Mouse (Mus musculus): ENCODE measurements around the gene Tln1. TPM values are rescaled to one million over a fixed set of nuclear protein-coding genes. Genes with fewer than 3 reads are reported as not detected.

Tln1 gene
- polyA plus RNA-seq (2014; fragmentation: Illumina TruSeq; extraction: RNeasy Lipid Tissue Mini Kit (QIAGEN cat#74804); ENCODE audit: low read depth, low replicate concordance) = 297 TPM

DNA sequence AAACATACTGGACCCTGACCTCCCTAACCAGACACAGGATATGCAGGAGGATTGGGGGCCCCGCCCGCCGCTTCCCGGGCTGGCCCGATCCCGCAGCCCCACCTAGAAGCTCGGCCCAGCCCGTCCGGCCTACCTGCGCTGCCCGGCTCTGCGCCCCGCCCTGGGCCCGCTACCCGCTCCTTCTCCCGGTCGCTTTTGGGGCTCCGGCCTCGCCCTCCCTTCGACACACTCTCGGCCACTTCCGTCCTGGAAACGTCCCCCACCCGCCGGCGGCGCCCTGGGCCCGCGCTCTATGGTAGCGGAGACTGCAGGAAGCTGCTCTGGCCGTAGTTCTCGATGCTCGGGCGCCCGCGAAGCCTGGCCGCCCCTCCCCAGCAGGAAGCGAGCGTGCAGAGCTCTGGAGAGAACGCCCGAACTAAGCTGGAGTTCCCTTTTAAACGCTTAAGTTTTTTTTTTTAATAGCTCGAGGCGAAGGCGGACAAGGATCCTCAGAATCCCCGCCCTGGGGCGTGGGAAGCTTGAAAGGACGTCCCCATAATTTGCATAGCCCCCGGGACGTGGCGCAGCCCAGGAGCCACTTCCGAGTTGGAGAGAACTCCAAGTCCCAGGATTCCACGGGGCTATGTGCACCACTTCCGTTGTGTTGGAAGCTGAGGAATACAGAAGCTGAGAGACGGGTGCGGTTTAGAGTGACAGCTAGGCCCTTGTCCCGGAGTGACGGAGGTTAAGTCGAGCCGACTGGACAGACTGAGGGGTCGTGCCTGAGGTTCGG lies at the start of gene Tln1, which contains the start of gene Creb3:
Gene Tln1 (minus strand): TSS at position 695 of the 772 bp plus-strand sequence.
Gene Creb3 (plus strand): TSS at position 336 of the 772 bp plus-strand sequence.

DNA sequence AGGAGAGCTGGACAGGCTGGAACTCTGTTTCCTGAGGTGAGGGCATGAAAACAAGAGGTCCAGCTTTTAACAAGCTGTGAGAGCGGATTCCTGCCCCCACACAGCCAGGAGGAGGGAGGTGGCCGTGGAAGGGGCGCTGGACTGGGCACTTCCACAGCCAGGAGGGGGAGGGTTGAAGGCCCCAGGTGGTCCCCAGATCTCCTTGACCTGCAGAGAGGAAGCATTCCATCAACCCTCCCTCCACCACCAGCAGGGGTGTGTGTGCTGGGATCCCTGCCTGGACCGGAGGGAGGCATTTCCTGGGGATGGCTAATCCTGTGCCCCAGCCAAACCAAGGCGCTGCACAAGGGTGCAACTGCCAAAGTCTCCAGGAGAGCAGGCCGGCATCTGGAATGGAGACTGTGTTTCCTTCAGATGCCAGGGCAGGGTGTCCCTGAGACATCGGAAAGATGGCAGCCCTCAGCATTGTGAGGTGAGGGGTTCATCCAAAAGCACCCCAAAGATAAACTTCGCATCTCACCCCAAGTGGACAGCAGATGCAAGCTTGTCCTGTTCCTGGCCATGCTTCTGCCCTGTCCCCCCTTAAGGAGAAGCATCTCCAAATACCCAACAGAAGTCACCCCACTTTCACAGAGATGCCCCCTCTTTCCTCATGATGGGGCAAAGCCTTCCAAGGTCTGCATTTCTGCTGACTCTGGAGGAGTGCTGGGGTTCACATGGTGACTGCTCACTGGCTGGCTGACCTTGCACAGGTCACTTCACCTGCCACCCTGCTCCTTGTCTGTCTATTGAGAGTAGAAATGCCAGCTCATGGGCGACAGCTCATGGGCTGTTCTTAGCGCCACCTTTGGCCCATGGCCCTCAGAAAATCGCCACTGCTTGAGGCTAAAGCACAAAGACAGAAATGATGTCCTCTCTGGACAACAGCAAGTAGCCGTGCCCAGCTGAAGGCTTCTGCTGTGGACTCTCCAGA lies 22.2 kb upstream of the Tln1 start, which contains the start of gene Msmp:
Gene Msmp (minus strand): TSS at position 51 of the 973 bp plus-strand sequence.

DNA sequence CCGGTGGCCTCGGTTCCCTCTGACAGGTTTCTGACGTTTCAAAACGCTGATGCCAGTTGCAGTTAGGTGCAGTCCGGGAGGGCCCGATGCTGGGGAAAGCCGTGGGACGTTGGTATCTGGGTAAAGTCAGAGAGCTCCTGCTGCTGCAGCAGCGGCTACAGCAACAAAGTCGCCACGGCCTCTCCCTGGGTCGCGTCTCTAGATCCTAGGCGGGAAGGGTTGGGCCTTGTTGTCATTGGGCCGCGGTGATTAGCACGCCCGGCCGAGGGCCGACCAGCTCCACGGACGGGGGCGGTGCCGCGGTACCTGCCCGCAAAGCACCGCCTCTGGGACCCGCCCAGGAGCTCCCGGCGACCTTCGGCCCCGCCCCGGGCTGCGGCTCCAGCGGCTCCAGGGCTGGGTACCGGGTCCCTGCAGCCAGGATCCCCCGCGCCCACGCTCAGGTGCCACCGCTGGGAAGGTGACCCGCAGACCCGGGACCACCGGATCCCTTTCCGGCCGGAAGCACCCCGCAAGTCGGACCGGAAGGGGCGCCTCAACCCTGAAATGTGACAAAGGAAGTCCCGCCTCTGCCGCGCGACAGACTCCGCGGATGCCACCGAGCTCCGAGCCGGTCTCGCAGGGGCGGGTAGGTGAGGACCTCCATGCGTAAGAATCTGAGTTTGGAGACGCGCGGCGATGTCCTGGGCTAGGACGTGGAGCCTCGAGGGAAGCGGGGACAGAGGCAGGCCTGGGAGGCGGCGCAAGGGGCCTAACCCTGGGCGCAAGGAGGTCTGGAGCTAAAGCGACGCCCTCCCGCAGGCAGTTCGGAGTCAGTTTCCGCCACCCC lies 16.1 kb upstream of the Tln1 start, which contains the start of the genes Rgp1 and Gba2:
Gene Rgp1 (plus strand): TSS at position 340 of the 829 bp plus-strand sequence.
Gene Gba2 (minus strand): TSS at position 498 of the 829 bp plus-strand sequence.

DNA sequence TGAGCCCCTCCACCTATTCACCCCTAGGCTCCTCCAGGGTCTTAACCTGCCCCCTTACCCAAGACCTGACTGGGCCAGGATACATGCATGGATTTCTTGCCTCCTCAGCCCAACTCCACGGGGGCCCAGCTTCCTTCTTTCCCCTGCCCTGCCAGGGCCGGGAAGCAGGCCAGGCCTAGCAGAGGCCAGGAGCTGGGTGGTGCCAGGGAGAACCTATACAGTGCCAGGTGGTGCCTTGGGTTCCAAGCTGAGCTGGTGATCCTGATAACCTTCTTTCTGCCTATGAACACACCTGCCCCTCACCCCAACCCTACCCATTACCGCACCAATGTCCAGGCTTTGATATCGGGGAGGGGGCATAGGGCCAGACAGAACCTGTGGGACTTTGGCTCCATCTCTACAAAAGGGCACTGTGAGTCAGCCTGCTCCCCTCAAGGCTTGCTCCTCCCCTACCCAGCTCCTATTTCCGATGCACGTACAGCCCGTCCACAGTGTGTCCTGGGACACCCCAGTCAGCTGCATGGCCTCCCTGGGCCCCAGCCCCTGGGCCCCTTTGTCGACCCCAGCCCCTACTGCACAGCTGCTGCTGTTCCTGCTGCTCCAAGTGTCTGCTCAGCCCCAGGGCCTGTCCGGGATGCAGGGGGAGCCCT lies 55.8 kb downstream of the Tln1 start, which contains the start of gene Car9:
Gene Car9 (plus strand): TSS at position 431 of the 650 bp plus-strand sequence.

DNA sequence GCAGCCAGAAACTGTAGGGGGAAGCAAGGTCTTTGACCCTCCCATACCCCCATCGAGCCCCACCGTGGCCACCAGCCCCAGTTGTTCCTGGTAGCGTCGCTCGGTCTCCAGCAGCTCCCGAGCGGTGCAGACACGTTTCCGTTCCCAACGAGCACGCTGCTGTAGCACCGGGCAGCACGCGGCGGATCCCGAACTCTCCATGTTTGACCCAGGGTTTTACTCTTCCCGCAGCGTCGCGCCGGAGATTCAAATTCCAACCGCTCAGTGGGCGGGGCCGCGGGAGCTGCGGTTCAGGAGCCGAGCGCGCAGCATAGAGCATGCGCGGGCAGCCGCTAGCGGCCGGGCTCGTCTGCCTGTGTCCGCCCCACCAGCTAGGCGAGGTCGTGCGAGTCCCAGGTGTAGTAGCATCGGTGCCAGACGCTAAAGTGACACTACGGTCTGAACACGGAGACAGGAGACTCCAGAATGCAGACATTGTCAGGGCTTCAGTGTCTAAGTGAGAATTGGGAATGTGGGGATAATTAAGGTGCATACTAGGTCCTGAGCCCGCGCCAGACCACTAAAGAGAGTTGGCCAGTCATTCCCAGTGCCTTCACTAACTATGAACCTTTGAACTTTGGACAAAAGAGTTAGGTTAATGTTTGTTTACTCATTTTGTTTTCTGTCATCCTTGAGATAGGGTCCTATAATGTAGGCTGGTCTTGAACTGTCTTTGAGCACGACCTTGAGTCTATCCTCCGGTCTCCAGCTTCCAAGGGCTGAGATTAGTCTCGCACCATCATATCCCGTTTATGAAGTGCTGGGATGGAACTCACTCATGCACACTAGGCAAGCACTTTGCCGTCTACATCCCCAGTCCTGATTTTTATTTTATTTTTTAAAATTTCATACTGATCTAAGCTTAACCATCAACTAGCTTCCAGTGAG lies 62.8 kb downstream of the Tln1 start, which contains the start of gene Arhgef39:
Gene Arhgef39 (minus strand): TSS at position 289 of the 927 bp plus-strand sequence.

DNA sequence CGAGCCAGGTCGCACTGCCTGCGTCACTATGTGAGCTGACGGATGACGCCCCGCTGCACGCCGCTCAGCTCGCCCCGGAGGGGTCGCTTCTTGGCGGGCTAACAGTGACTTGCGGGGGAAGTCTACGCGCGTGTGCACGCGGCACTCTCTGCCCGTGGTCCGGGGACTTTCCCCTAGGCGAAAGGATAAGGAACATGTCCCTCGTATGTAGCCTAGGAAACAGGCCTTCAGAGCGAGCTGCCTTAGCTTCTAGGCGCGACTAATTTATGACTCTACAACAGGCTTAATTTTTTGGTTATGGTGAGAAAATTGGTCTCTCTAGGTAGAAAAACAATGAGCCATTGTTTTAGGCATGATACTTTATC lies 69.7 kb downstream of the Tln1 start, which contains the start of gene Ccdc107:
Gene Ccdc107 (plus strand): TSS at position 80 of the 365 bp plus-strand sequence.

DNA sequence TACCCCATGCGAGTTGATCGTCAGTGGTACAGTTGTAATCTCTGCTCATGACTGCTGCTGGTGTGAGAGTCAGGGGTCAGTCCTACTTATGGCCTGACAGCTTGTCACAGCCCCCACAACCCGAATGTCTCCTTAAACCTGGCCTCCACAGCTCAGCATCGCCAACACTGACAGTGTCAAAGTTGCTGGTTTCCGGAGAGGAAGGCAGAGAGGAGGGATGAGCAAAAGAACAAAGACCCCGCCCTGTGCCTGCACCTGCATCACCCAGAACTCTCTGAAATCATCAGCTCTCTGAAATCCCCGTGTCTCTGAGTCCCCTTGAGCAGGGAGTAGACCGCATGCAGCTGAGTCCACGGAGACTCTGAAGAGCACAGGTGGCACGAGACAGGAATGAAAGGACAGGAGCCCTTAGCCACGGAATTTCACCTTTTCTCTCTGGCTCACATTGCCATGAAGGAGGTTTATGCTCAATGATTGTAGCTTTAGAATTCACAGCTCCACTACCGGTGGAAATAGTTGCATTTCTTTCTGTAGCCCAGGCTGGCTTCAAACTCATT lies 78.9 kb downstream of the Tln1 start, which contains the start of gene Sit1:
Gene Sit1 (minus strand): TSS at position 200 of the 557 bp plus-strand sequence.

Other genes starting within 250 kb of the Tln1 start
- 0.87 TPM for gene Rusc2, start 180.7 kb downstream of the Tln1 start, polyA plus RNA-seq (2014; fragmentation: Illumina TruSeq; extraction: RNeasy Lipid Tissue Mini Kit (QIAGEN cat#74804); ENCODE audit: low read depth, low replicate concordance)
- gene Fam166b, start 133.6 kb downstream of the Tln1 start, polyA plus RNA-seq (2014; fragmentation: Illumina TruSeq; extraction: RNeasy Lipid Tissue Mini Kit (QIAGEN cat#74804); ENCODE audit: low read depth, low replicate concordance) = not detected
- 0.58 TPM for gene Tesk1, start 120.8 kb downstream of the Tln1 start, polyA plus RNA-seq (2014; fragmentation: Illumina TruSeq; extraction: RNeasy Lipid Tissue Mini Kit (QIAGEN cat#74804); ENCODE audit: low read depth, low replicate concordance)
- gene Cd72, start 108.1 kb downstream of the Tln1 start, polyA plus RNA-seq (2014; fragmentation: Illumina TruSeq; extraction: RNeasy Lipid Tissue Mini Kit (QIAGEN cat#74804); ENCODE audit: low read depth, low replicate concordance) = 1.6 TPM
- gene Sit1, start 79.0 kb downstream of the Tln1 start, polyA plus RNA-seq (2014; fragmentation: Illumina TruSeq; extraction: RNeasy Lipid Tissue Mini Kit (QIAGEN cat#74804); ENCODE audit: low read depth, low replicate concordance) = not detected
- gene Ccdc107, start 69.8 kb downstream of the Tln1 start, polyA plus RNA-seq (2014; fragmentation: Illumina TruSeq; extraction: RNeasy Lipid Tissue Mini Kit (QIAGEN cat#74804); ENCODE audit: low read depth, low replicate concordance) = 10.8 TPM
- gene Arhgef39, start 63.0 kb downstream of the Tln1 start, polyA plus RNA-seq (2014; fragmentation: Illumina TruSeq; extraction: RNeasy Lipid Tissue Mini Kit (QIAGEN cat#74804); ENCODE audit: low read depth, low replicate concordance) = 1.4 TPM
- not detected for gene Car9, start 55.7 kb downstream of the Tln1 start, polyA plus RNA-seq (2014; fragmentation: Illumina TruSeq; extraction: RNeasy Lipid Tissue Mini Kit (QIAGEN cat#74804); ENCODE audit: low read depth, low replicate concordance)
- gene Tpm2, start 38.9 kb downstream of the Tln1 start, polyA plus RNA-seq (2014; fragmentation: Illumina TruSeq; extraction: RNeasy Lipid Tissue Mini Kit (QIAGEN cat#74804); ENCODE audit: low read depth, low replicate concordance) = 13.8 TPM
- 30.6 TPM for gene Creb3, start 359 bp downstream of the Tln1 start, polyA plus RNA-seq (2014; fragmentation: Illumina TruSeq; extraction: RNeasy Lipid Tissue Mini Kit (QIAGEN cat#74804); ENCODE audit: low read depth, low replicate concordance)
- 3.9 TPM for gene Rgp1, start 16.0 kb upstream of the Tln1 start, polyA plus RNA-seq (2014; fragmentation: Illumina TruSeq; extraction: RNeasy Lipid Tissue Mini Kit (QIAGEN cat#74804); ENCODE audit: low read depth, low replicate concordance)
- 2.4 TPM for gene Gba2, start 16.2 kb upstream of the Tln1 start, polyA plus RNA-seq (2014; fragmentation: Illumina TruSeq; extraction: RNeasy Lipid Tissue Mini Kit (QIAGEN cat#74804); ENCODE audit: low read depth, low replicate concordance)
- not detected for gene Msmp, start 21.8 kb upstream of the Tln1 start, polyA plus RNA-seq (2014; fragmentation: Illumina TruSeq; extraction: RNeasy Lipid Tissue Mini Kit (QIAGEN cat#74804); ENCODE audit: low read depth, low replicate concordance)
- gene Npr2, start 69.2 kb upstream of the Tln1 start, polyA plus RNA-seq (2014; fragmentation: Illumina TruSeq; extraction: RNeasy Lipid Tissue Mini Kit (QIAGEN cat#74804); ENCODE audit: low read depth, low replicate concordance) = 9.6 TPM
- gene Spag8, start 90.9 kb upstream of the Tln1 start, polyA plus RNA-seq (2014; fragmentation: Illumina TruSeq; extraction: RNeasy Lipid Tissue Mini Kit (QIAGEN cat#74804); ENCODE audit: low read depth, low replicate concordance) = not detected
- gene Hint2, start 93.8 kb upstream of the Tln1 start, polyA plus RNA-seq (2014; fragmentation: Illumina TruSeq; extraction: RNeasy Lipid Tissue Mini Kit (QIAGEN cat#74804); ENCODE audit: low read depth, low replicate concordance) = 3.3 TPM
- 2.6 TPM for gene Tmem8b, start 106.3 kb upstream of the Tln1 start, polyA plus RNA-seq (2014; fragmentation: Illumina TruSeq; extraction: RNeasy Lipid Tissue Mini Kit (QIAGEN cat#74804); ENCODE audit: low read depth, low replicate concordance)
- gene Fam221b, start 106.5 kb upstream of the Tln1 start, polyA plus RNA-seq (2014; fragmentation: Illumina TruSeq; extraction: RNeasy Lipid Tissue Mini Kit (QIAGEN cat#74804); ENCODE audit: low read depth, low replicate concordance) = 0.17 TPM
- gene Olfr70, start 138.1 kb upstream of the Tln1 start, polyA plus RNA-seq (2014; fragmentation: Illumina TruSeq; extraction: RNeasy Lipid Tissue Mini Kit (QIAGEN cat#74804); ENCODE audit: low read depth, low replicate concordance) = not detected
- not detected for gene Olfr71, start 147.6 kb upstream of the Tln1 start, polyA plus RNA-seq (2014; fragmentation: Illumina TruSeq; extraction: RNeasy Lipid Tissue Mini Kit (QIAGEN cat#74804); ENCODE audit: low read depth, low replicate concordance)
- not detected for gene Hrct1, start 164.5 kb upstream of the Tln1 start, polyA plus RNA-seq (2014; fragmentation: Illumina TruSeq; extraction: RNeasy Lipid Tissue Mini Kit (QIAGEN cat#74804); ENCODE audit: low read depth, low replicate concordance)
- gene Spaar, start 167.3 kb upstream of the Tln1 start, polyA plus RNA-seq (2014; fragmentation: Illumina TruSeq; extraction: RNeasy Lipid Tissue Mini Kit (QIAGEN cat#74804); ENCODE audit: low read depth, low replicate concordance) = 0.87 TPM
- not detected for gene Olfr159, start 208.3 kb upstream of the Tln1 start, polyA plus RNA-seq (2014; fragmentation: Illumina TruSeq; extraction: RNeasy Lipid Tissue Mini Kit (QIAGEN cat#74804); ENCODE audit: low read depth, low replicate concordance)

Data from adrenal gland, adult 10 weeks (tissue).